Mouse (Mus musculus) olfactory bulb, adult 2 months (tissue): ENCODE data around the gene Olfr671.

Experiments
- CTCF ChIP-seq: fragments of 200-500 bp; IDR thresholded peaks from 2 replicates; pipeline ENCODE4 v1.5.1; 2012; ENCODE audit warnings: low read depth, mild to moderate bottlenecking, low read length, moderate library complexity; ENCODE audit not compliant: insufficient read depth
- POLR2A ChIP-seq: fragments of 200-500 bp; IDR thresholded peaks from 2 replicates; pipeline ENCODE4 v1.6.1; 2012; ENCODE audit warnings: mild to moderate bottlenecking, low read depth, low read length, moderate library complexity; ENCODE audit not compliant: insufficient read depth

DNA sequence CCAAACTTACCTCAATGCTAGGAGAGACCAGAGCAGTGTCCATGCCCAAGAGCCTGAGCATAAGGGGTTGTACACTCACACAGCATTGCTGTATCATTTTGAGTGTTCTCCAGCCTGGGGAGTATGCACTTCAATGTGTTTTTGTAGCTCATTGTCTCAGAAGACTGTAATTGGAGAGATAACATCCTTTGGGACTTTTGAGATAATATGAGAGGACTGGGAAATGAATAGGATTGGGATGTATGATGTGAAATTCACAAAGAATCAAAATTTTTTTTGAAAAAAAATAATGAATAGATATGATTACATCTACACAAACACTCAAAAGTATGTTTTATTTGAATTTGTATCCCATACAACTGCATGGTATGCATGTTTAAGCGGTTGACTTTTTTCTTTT lies 51.0 kb downstream of the Olfr671 start, which contains the start of gene Olfr668:
- no peak for TF ChIP-seq POLR2A
- no peak for TF ChIP-seq CTCF
